Comparison of ENCODE assay signal across 10 mouse cellular contexts in the genomic region with DNA sequence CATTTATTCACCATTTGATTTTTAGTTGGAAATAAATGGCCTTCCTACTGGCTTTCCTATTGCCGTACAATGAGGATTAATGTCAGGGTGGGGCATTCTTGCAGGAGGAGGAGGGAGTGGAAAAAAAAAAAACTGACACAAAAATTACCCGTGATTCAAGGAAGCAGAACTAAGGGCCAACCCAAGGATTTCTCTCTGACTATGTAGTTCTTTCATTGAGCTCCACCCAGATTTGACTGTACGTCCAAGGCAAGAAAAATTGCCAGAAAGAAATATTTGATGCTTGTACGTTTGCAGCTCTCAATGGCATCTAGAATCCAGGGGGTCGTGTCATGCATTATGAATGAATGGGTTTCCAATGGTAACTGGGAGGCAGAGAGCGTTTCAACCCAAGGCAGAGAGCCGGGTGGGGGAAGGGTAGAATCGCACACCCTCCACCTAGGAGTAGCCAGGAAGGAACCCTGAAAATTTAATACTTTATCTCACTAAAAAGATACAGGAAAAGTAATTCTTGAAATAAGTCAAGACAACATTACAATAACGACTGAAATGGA. TPM values are rescaled to one million over a fixed set of nuclear protein-coding genes. Genes with fewer than 3 reads are reported as not detected.
DNase-seq lines count a peak whose midpoint lies in the region; ATAC-seq and TF ChIP-seq lines count a peak whose summit lies in the region.
"Had no signal": no experiment of that assay in that cellular context is flagged by ENCODE, and none has a peak within 500 bp of the region (broad histone marks: within the 10 kb centered on the region; RNA-seq: fewer than 3 reads in every experiment).

No protein-coding gene starts in this region.

- peak overlapping the region; percentile 58; the same call in 1 of the 2 replicates for H3K9ac ChIP-seq in kidney, embryonic 14.5 days (ENCODE audit: low read depth, low read length)
- H3K9ac ChIP-seq in hindbrain, embryonic 12.5 days = peak overlapping the region; percentile 75
- H3K9ac ChIP-seq in midbrain, postnatal 0 days (replicated peaks; ENCODE audit: low read length, poor library complexity, severe bottlenecking) = peak overlapping the region; percentile 84

- no peak for DNase-seq in kidney, adult 8-10 months
- DNase-seq in cerebellum, postnatal 14 days = peak; percentile 75 to 77
- DNase-seq in midbrain, postnatal 0 days (ENCODE audit: low spot score) = peak; percentile 74
- DNase-seq in adrenal gland, postnatal 25 days = no peak
- no peak for DNase-seq in urinary bladder, postnatal 10 days (ENCODE audit: low spot score)
- no peak for DNase-seq in urinary bladder, adult 2 months (ENCODE audit: low spot score)

- WGBS in kidney, embryonic 14.5 days = 6% methylated on average over 9 of the region's 9 CpGs
- WGBS in hindbrain, embryonic 12.5 days = 3% methylated on average over 9 of the region's 9 CpGs
- 1% methylated on average over 9 of the region's 9 CpGs for WGBS in midbrain, postnatal 0 days

- H3K27me3 ChIP-seq in kidney, embryonic 14.5 days (ENCODE audit: control insufficient read depth, insufficient read depth, low read length) = no peaks in the 10 kb centered on the region
- H3K27me3 ChIP-seq in hindbrain, embryonic 12.5 days = no peaks in the 10 kb centered on the region
- no peaks in the 10 kb centered on the region for H3K27me3 ChIP-seq in midbrain, postnatal 0 days (ENCODE audit: insufficient read depth, low read length)
- H3K27me3 ChIP-seq: Patski had no signal

- H3K4me1 ChIP-seq in kidney, embryonic 14.5 days (ENCODE audit: control insufficient read depth, insufficient read depth, low read length) = peaks cover 14% of the 10 kb centered on the region; the same call in 1 of the 2 replicates
- peaks cover 51% of the 10 kb centered on the region for H3K4me1 ChIP-seq in hindbrain, embryonic 12.5 days
- peaks cover 21% of the 10 kb centered on the region for H3K4me1 ChIP-seq in midbrain, postnatal 0 days (ENCODE audit: insufficient read depth, low read length)

- H3K27ac ChIP-seq in kidney, embryonic 14.5 days (ENCODE audit: low read depth, low read length) = no peak overlapping the region
- peak overlapping the region; percentile 94 for H3K27ac ChIP-seq in hindbrain, embryonic 12.5 days
- H3K27ac ChIP-seq in midbrain, postnatal 0 days (ENCODE audit: low read depth, low read length) = peak overlapping the region; percentile 94

- no peak for TF ChIP-seq CTCF in midbrain, postnatal 0 days (IDR thresholded peaks at IDR 0.05)

- H3K36me3 ChIP-seq in kidney, embryonic 14.5 days (ENCODE audit: control insufficient read depth, insufficient read depth, low read length) = no peaks in the 10 kb centered on the region
- H3K36me3 ChIP-seq in hindbrain, embryonic 12.5 days = no peaks in the 10 kb centered on the region
- no peaks in the 10 kb centered on the region for H3K36me3 ChIP-seq in midbrain, postnatal 0 days (ENCODE audit: insufficient read depth, low read length)

- no peak for ATAC-seq in kidney, embryonic 14.5 days (ENCODE audit: low FRiP score, low TSS enrichment)
- ATAC-seq in hindbrain, embryonic 12.5 days (ENCODE audit: low FRiP score) = peak; percentile 80
- ATAC-seq in midbrain, postnatal 0 days (ENCODE audit: low FRiP score) = peak; percentile 61

- peak overlapping the region; percentile 85 for H3K4me2 ChIP-seq in kidney, embryonic 14.5 days (replicated peaks; ENCODE audit: low read depth, low read length)
- H3K4me2 ChIP-seq in hindbrain, embryonic 12.5 days (replicated peaks) = peak overlapping the region; percentile 69
- peak overlapping the region; percentile 63 for H3K4me2 ChIP-seq in midbrain, postnatal 0 days (ENCODE audit: low read depth, low read length, poor library complexity, severe bottlenecking)

- peak overlapping the region; percentile 49 for H3K4me3 ChIP-seq in kidney, embryonic 14.5 days (ENCODE audit: low read length)
- peak overlapping the region; percentile 55 for H3K4me3 ChIP-seq in hindbrain, embryonic 12.5 days
- H3K4me3 ChIP-seq in midbrain, postnatal 0 days (ENCODE audit: low read depth, low read length) = peak overlapping the region; percentile 68

- no peaks in the 10 kb centered on the region for H3K9me3 ChIP-seq in kidney, embryonic 14.5 days (ENCODE audit: control insufficient read depth, low read length)
- no peaks in the 10 kb centered on the region for H3K9me3 ChIP-seq in hindbrain, embryonic 12.5 days (replicated peaks)
- no peaks in the 10 kb centered on the region for H3K9me3 ChIP-seq in midbrain, postnatal 0 days (ENCODE audit: low read length)

RNA-seq across cellular contexts. Expression of a gene that starts 45.9 kb away (rescaled TPM):
- 0.44 and 1.1 TPM in 2 replicates for polyA plus RNA-seq in kidney, embryonic 14.5 days (2014; fragmentation: Nextera tagmentation; extraction: Ambion mirVana)
- polyA plus RNA-seq in hindbrain, embryonic 12.5 days (2016; fragmentation: Nextera tagmentation; extraction: Ambion mirVana) = 1.4 and 2.4 TPM in 2 replicates
- total RNA-seq in midbrain, postnatal 0 days (2014; rRNA removed) = 0.90 TPM in 1 of 2 replicates, not detected in the other
- polyA plus RNA-seq in midbrain, postnatal 0 days (2015; fragmentation: Nextera tagmentation; extraction: Ambion mirVana) = 1.0 and 2.2 TPM in 2 replicates
- total RNA-seq in adrenal gland, postnatal 25 days (2021) = 0.30 TPM in 1 of 2 replicates, not detected in the other
- polyA plus RNA-seq in urinary bladder, adult 2 months (2012; rRNA removed) = not detected in 2 replicates
- polyA plus RNA-seq: large intestine, adult 2 months had no signal

Comparison
In these comparisons a context has a peak if more than half of its experiments do, and no peak if none do; other contexts are left out.
1. DNase-seq: peak in cerebellum, postnatal 14 days (2 of 2) and midbrain, postnatal 0 days (single experiment); none in kidney, adult 8-10 months (0 of 2), adrenal gland, postnatal 25 days (single experiment), urinary bladder, postnatal 10 days (single experiment) and urinary bladder, adult 2 months (single experiment).
2. Peak in every context shown above with its lines, with median percentiles within 50 percentile points of each other: H3K4me2 ChIP-seq, H3K4me3 ChIP-seq and H3K9ac ChIP-seq.